Mouse (Mus musculus): ENCODE measurements around the gene Cpne7. TPM values are rescaled to one million over a fixed set of nuclear protein-coding genes. Genes with fewer than 3 reads are reported as not detected.

Cpne7 gene
- polyA plus RNA-seq, 1 experiment from 2014 or later: 0.31 TPM

DNA sequence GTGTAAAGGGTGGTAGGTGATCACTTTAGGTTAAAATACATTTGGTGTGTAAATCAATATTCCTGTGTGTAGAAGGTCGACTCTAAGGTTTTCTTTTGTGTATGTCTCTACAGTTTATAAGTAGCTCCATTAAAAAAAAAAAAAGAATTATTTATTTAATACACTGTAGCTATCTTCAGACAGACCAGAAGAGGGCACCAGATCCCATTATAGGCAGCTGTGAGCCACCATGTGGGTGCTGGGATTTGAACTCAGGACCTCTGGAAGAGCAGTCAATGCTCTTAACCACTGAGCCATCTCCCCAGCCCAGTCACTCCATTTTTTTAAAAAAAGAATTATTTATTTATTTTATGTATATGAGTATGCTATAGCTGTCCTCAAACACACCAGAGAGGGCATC lies 9.2 kb upstream of the Cpne7 start:
- WGBS (ENCODE audit: insufficient replicate concordance): 68% methylated on average over 1 of the region's 1 CpGs
- peaks cover 17% of the 10 kb centered on the region for H3K36me3 ChIP-seq (ENCODE audit: control insufficient read depth, insufficient read depth, low read length)
- H3K27ac ChIP-seq (ENCODE audit: low read depth, low read length): no peak overlapping the region
- no peak overlapping the region for H3K4me2 ChIP-seq
- H3K27me3 ChIP-seq (ENCODE audit: control insufficient read depth, insufficient read depth, low read length): no peaks in the 10 kb centered on the region
- no peak overlapping the region for H3K4me3 ChIP-seq (ENCODE audit: low read depth, low read length)
- H3K9ac ChIP-seq (ENCODE audit: low read depth, low read length): no peak overlapping the region
- no peaks in the 10 kb centered on the region for H3K9me3 ChIP-seq (replicated peaks; ENCODE audit: control insufficient read depth, low read length)
- H3K4me1 ChIP-seq (ENCODE audit: control insufficient read depth, insufficient read depth, low read length): peaks cover 7% of the 10 kb centered on the region
- ATAC-seq (replicated peaks; ENCODE audit: insufficient number of reproducible peaks, low FRiP score, low TSS enrichment): no peak

DNA sequence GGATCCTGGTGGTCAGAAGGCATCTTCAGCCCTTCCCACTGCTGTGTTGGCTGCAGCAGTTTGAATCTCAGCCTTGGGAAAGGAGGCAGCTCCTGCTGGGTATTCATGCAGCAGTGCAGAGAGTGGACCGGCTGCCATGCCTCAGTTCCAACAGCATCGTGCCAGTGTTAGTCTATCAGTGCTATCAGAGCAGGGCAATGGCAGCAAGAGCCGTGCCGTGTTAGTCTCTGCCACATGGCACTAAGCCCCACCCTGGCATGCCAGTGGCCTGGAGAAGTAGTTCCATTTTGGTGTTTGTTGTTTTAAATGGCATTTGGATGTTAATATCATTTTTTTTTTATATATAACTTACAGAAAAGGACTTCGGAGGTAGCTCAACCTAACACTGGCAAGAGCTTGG lies 8.2 kb upstream of the Cpne7 start:
- no peak for ATAC-seq (replicated peaks; ENCODE audit: insufficient number of reproducible peaks, low FRiP score, low TSS enrichment)
- Histone ChIP-seq H3K36me3 (ENCODE audit: control insufficient read depth, insufficient read depth, low read length) (peaks cover 13% of the 10 kb centered on the region), H3K4me2 (no peak overlapping the region), H3K9ac (ENCODE audit: low read depth, low read length) (no peak overlapping the region), H3K9me3 (replicated peaks; ENCODE audit: control insufficient read depth, low read length) (no peaks in the 10 kb centered on the region), H3K4me3 (ENCODE audit: low read depth, low read length) (no peak overlapping the region), H3K27ac (ENCODE audit: low read depth, low read length) (no peak overlapping the region), H3K27me3 (ENCODE audit: control insufficient read depth, insufficient read depth, low read length) (no peaks in the 10 kb centered on the region), H3K4me1 (ENCODE audit: control insufficient read depth, insufficient read depth, low read length) (no peaks in the 10 kb centered on the region)
- 78% methylated on average over 5 of the region's 5 CpGs for WGBS (ENCODE audit: insufficient replicate concordance)

DNA sequence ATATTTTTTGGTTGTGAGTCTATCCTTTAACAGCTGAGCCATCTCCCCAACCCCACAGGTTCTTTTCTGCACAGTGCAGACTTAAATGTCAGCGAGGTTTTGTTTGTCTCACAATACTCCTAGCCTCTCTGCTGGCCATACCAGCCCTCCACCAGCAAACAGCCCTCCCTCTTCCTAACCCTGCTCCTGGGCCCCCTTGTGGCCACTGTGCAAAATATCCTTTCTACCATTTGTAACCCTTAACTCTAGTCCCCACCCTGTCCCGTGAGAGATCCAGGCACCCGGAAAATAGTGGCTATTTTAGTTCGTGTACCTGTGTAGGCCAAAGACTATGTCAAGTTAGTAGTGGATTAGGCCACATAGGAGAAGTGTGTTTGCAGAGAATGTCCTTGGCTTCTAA lies 6.5 kb upstream of the Cpne7 start:
- H3K27me3 ChIP-seq (ENCODE audit: control insufficient read depth, insufficient read depth, low read length): peaks cover 2% of the 10 kb centered on the region
- 17% methylated on average over 4 of the region's 4 CpGs for WGBS (ENCODE audit: insufficient replicate concordance)
- H3K4me3 ChIP-seq (ENCODE audit: low read depth, low read length): no peak overlapping the region
- no peak overlapping the region for H3K27ac ChIP-seq (ENCODE audit: low read depth, low read length)
- no peak for ATAC-seq (replicated peaks; ENCODE audit: insufficient number of reproducible peaks, low FRiP score, low TSS enrichment)
- H3K4me1 ChIP-seq (ENCODE audit: control insufficient read depth, insufficient read depth, low read length): 0 out of 2 replicates have a peak, but pooled peaks cover 2% of the 10 kb centered on the region
- H3K4me2 ChIP-seq: no peak overlapping the region
- no peak overlapping the region for H3K9ac ChIP-seq (ENCODE audit: low read depth, low read length)
- no peaks in the 10 kb centered on the region for H3K9me3 ChIP-seq (replicated peaks; ENCODE audit: control insufficient read depth, low read length)
- peaks cover 1% of the 10 kb centered on the region; the same call in 1 of the 2 replicates for H3K36me3 ChIP-seq (ENCODE audit: control insufficient read depth, insufficient read depth, low read length)

DNA sequence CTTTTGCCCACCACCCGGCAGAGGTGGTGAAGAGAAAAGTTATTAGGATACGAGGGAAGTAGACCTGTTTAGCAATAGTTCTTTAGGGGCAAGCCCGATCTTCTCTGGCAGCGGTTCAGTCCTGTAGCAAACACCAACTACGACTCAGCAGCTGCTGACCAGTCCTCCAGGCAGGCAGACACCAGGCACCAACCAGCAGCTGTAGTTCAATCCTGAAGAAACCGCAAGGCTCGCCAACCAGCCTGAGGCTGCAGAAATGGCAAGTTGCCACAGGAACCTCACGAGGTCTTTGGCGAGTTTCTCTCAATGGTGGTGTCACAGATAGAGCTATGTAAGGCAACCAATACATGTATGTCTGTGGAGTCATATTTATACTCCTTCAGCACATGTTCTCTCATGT lies 4.3 kb upstream of the Cpne7 start:
- H3K9ac ChIP-seq (ENCODE audit: low read depth, low read length): no peak overlapping the region
- peaks cover 24% of the 10 kb centered on the region for H3K27me3 ChIP-seq (ENCODE audit: control insufficient read depth, insufficient read depth, low read length)
- 81% methylated on average over 9 of the region's 9 CpGs for WGBS (ENCODE audit: insufficient replicate concordance)
- H3K27ac ChIP-seq (ENCODE audit: low read depth, low read length): no peak overlapping the region
- H3K36me3 ChIP-seq (ENCODE audit: control insufficient read depth, insufficient read depth, low read length): no peaks in the 10 kb centered on the region
- no peaks in the 10 kb centered on the region for H3K9me3 ChIP-seq (replicated peaks; ENCODE audit: control insufficient read depth, low read length)
- peaks cover 17% of the 10 kb centered on the region for H3K4me1 ChIP-seq (ENCODE audit: control insufficient read depth, insufficient read depth, low read length)
- H3K4me3 ChIP-seq (ENCODE audit: low read depth, low read length): no peak overlapping the region
- no peak overlapping the region for H3K4me2 ChIP-seq
- ATAC-seq (replicated peaks; ENCODE audit: insufficient number of reproducible peaks, low FRiP score, low TSS enrichment): no peak

DNA sequence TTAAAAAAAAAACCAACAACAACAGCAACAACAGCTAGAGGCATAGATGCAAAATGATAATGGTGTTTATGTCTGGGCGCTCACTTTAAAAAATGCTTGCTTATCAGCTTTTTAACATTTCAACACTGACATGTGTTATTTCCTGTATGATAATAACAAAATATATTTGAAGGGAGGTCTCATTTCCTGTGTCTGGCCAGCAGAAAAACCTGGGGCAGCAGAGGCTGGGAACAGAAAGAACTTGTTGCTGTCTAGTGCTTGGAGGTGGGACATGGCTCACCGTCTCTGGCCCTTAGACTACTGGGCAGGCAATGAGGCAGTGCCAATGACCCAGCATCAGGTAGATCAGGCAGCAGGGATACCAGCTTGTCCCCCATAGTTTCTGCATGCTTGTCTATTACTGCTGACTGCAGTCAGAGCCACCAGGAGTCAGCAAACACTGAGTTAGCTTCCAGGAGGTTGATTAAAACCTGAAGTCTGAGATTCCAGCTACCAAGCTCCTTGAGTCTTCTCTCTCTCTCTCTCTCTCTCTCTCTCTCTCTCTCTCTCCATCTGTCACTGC lies 3.2 kb upstream of the Cpne7 start:
- 32% methylated on average over 2 of the region's 2 CpGs for WGBS (ENCODE audit: insufficient replicate concordance)
- H3K27ac ChIP-seq (ENCODE audit: low read depth, low read length): no peak overlapping the region
- no peak overlapping the region for H3K4me2 ChIP-seq
- no peaks in the 10 kb centered on the region for H3K36me3 ChIP-seq (ENCODE audit: control insufficient read depth, insufficient read depth, low read length)
- H3K4me3 ChIP-seq (ENCODE audit: low read depth, low read length): no peak overlapping the region
- H3K9ac ChIP-seq (ENCODE audit: low read depth, low read length): no peak overlapping the region
- peaks cover 35% of the 10 kb centered on the region for H3K27me3 ChIP-seq (ENCODE audit: control insufficient read depth, insufficient read depth, low read length)
- peaks cover 17% of the 10 kb centered on the region for H3K4me1 ChIP-seq (ENCODE audit: control insufficient read depth, insufficient read depth, low read length)
- no peaks in the 10 kb centered on the region for H3K9me3 ChIP-seq (replicated peaks; ENCODE audit: control insufficient read depth, low read length)
- ATAC-seq (replicated peaks; ENCODE audit: insufficient number of reproducible peaks, low FRiP score, low TSS enrichment): no peak

DNA sequence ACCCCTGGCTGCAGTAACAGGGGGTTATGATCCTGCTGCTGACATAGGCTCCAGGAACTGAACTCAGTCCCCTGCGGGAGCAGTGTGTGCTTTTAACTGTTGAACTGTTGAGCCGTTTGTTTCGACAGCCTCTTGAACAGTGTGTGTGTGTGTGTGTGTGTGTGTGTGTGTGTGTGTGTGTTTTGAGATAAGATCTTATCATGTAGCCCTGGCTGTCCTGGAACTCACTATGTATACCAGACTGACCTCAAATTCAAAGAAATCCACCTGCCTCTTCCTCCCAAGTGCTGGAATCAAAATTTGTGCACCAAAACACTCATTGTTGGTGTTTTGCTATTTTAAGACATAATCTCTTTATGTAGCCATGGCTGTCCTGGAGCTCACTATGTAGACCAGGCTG lies 2.5 kb upstream of the Cpne7 start:
- no peak for ATAC-seq (replicated peaks; ENCODE audit: insufficient number of reproducible peaks, low FRiP score, low TSS enrichment)
- Histone ChIP-seq H3K4me2 (no peak overlapping the region), H3K4me3 (ENCODE audit: low read depth, low read length) (no peak overlapping the region), H3K4me1 (ENCODE audit: control insufficient read depth, insufficient read depth, low read length) (peaks cover 17% of the 10 kb centered on the region), H3K27ac (ENCODE audit: low read depth, low read length) (no peak overlapping the region), H3K9me3 (replicated peaks; ENCODE audit: control insufficient read depth, low read length) (no peaks in the 10 kb centered on the region), H3K36me3 (ENCODE audit: control insufficient read depth, insufficient read depth, low read length) (no peaks in the 10 kb centered on the region), H3K9ac (ENCODE audit: low read depth, low read length) (no peak overlapping the region), H3K27me3 (ENCODE audit: control insufficient read depth, insufficient read depth, low read length) (peaks cover 41% of the 10 kb centered on the region)
- WGBS (ENCODE audit: insufficient replicate concordance): 31% methylated on average over 3 of the region's 3 CpGs

DNA sequence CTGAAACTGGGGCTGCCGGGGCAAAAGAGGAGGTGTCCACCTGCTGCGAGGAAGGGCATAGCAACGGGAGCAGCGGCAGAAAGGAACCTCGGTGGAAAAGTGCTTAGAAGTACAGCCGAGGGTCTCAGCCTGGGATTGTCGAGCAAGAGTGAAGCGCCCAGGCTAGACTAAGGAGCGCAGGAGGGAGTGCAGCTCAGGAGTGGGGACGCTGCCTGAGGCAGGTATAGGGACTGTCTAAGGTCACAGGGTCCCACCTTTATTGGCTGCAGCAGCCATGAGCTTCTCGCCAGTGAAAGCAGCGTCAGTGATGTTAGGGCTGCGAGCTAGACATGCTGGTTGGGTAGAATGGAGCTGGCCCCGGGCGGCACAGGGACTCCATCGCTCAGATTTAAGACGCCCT lies 570 bp downstream of the Cpne7 start:
- peak overlapping the region; percentile 87 for H3K4me2 ChIP-seq
- peak overlapping the region; percentile 52 for H3K4me3 ChIP-seq (ENCODE audit: low read depth, low read length)
- 4% methylated on average over 17 of the region's 17 CpGs for WGBS (ENCODE audit: insufficient replicate concordance)
- no peak overlapping the region for H3K27ac ChIP-seq (ENCODE audit: low read depth, low read length)
- peaks cover 49% of the 10 kb centered on the region for H3K27me3 ChIP-seq (ENCODE audit: control insufficient read depth, insufficient read depth, low read length)
- no peak overlapping the region; the same call in 1 of the 2 replicates for H3K9ac ChIP-seq (ENCODE audit: low read depth, low read length)
- peaks cover 17% of the 10 kb centered on the region for H3K4me1 ChIP-seq (ENCODE audit: control insufficient read depth, insufficient read depth, low read length)
- H3K9me3 ChIP-seq (replicated peaks; ENCODE audit: control insufficient read depth, low read length): no peaks in the 10 kb centered on the region
- ATAC-seq (replicated peaks; ENCODE audit: insufficient number of reproducible peaks, low FRiP score, low TSS enrichment): no peak; the same call in 1 of the 2 replicates
- no peaks in the 10 kb centered on the region for H3K36me3 ChIP-seq (ENCODE audit: control insufficient read depth, insufficient read depth, low read length)

DNA sequence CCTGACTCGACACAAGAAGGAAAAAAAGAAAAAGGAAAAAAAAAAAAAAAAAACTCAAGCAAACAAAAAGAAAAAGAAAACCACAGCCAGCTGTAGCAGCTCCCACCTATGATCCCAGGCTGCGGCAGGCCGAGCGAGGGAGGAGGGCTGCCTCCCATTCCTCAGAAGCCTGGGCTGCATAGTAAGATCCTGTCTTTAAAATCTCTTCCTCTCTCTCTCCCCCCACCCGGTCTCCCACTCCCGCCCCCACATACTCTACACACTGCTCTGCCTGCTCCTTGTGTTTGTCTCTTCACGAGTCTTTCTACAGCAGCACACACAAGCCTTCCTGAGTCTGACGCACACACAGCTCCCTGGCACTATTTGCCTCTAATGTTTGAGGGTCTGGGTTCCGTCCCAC lies 4.9 kb downstream of the Cpne7 start:
- no peak overlapping the region for H3K9ac ChIP-seq (ENCODE audit: low read depth, low read length)
- H3K36me3 ChIP-seq (ENCODE audit: control insufficient read depth, insufficient read depth, low read length): no peaks in the 10 kb centered on the region
- peaks cover 20% of the 10 kb centered on the region; the same call in 1 of the 2 replicates for H3K4me1 ChIP-seq (ENCODE audit: control insufficient read depth, insufficient read depth, low read length)
- no peak overlapping the region for H3K4me3 ChIP-seq (ENCODE audit: low read depth, low read length)
- no peak overlapping the region for H3K4me2 ChIP-seq
- H3K27me3 ChIP-seq (ENCODE audit: control insufficient read depth, insufficient read depth, low read length): peaks cover 54% of the 10 kb centered on the region
- H3K27ac ChIP-seq (ENCODE audit: low read depth, low read length): no peak overlapping the region
- H3K9me3 ChIP-seq (replicated peaks; ENCODE audit: control insufficient read depth, low read length): no peaks in the 10 kb centered on the region
- ATAC-seq (replicated peaks; ENCODE audit: insufficient number of reproducible peaks, low FRiP score, low TSS enrichment): no peak
- WGBS (ENCODE audit: insufficient replicate concordance): 52% methylated on average over 9 of the region's 9 CpGs

DNA sequence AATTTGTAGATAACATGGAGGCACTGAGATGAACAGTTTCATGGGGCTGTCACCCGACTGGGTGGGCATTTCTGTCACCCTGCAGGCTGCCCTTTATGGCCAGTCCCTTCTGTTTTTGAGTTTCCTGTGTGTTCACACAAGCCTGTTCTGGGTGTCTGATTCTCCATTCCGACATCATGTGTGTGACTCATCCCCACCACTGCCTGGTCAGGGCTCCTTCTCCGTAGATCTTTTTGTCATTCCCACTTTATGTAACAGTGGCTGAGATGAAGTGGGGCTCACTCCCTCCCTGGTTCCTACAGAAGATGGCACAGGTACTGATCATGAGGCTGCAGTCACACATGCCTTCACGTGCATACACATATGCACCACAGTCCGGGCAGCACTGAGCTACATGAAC lies 5.5 kb downstream of the Cpne7 start:
- H3K4me1 ChIP-seq (ENCODE audit: control insufficient read depth, insufficient read depth, low read length): peaks cover 14% of the 10 kb centered on the region; the same call in 1 of the 2 replicates
- no peak for ATAC-seq (replicated peaks; ENCODE audit: insufficient number of reproducible peaks, low FRiP score, low TSS enrichment)
- H3K9ac ChIP-seq (ENCODE audit: low read depth, low read length): no peak overlapping the region
- no peak overlapping the region for H3K4me2 ChIP-seq
- no peaks in the 10 kb centered on the region for H3K9me3 ChIP-seq (replicated peaks; ENCODE audit: control insufficient read depth, low read length)
- no peak overlapping the region for H3K27ac ChIP-seq (ENCODE audit: low read depth, low read length)
- H3K36me3 ChIP-seq (ENCODE audit: control insufficient read depth, insufficient read depth, low read length): no peaks in the 10 kb centered on the region
- peaks cover 52% of the 10 kb centered on the region for H3K27me3 ChIP-seq (ENCODE audit: control insufficient read depth, insufficient read depth, low read length)
- no peak overlapping the region for H3K4me3 ChIP-seq (ENCODE audit: low read depth, low read length)
- 72% methylated on average over 5 of the region's 5 CpGs for WGBS (ENCODE audit: insufficient replicate concordance)

Measured in heart, embryonic 11.5 days (tissue).